Mouse (Mus musculus) forebrain, postnatal 0 days (tissue): Measurements from ENCODE around the gene Tmem132e. TPM values are rescaled to one million over a fixed set of nuclear protein-coding genes. Genes with fewer than 3 reads are reported as not detected.

ENCODE experiments used
- ATAC-seq: fragments of 200-750 bp; cut with Nextera tagmentation; 2 replicates; pipeline ENCODE4 v1.8.0; 2017; ENCODE audit warnings: mild to moderate bottlenecking, moderate library complexity
- DNase-seq: peaks from one replicate; pipeline ENCODE4 v3.0.0-alpha.2; 2015
- H3K27ac ChIP-seq: fragments of 300-500 bp; sonication (generic); 2 replicates; pipeline ENCODE4 v1.5.1; 2014; ENCODE audit warnings: low read depth, mild to moderate bottlenecking, antibody characterized with exemption, low read length, moderate library complexity, mixed read lengths
- H3K27me3 ChIP-seq: fragments of 300-500 bp; sonication (generic); 2 replicates; pipeline ENCODE4 v1.6.1; 2014; ENCODE audit warnings: mild to moderate bottlenecking, low read length, mixed read lengths; ENCODE audit not compliant: insufficient read depth
- H3K36me3 ChIP-seq: fragments of 300-500 bp; sonication (generic); 2 replicates; pipeline ENCODE4 v1.6.1; 2014; ENCODE audit warnings: mild to moderate bottlenecking, moderate library complexity; ENCODE audit not compliant: insufficient read depth
- H3K4me1 ChIP-seq: fragments of 300-500 bp; sonication (generic); 2 replicates; pipeline ENCODE4 v1.6.1; 2014; ENCODE audit warnings: antibody characterized with exemption; ENCODE audit not compliant: insufficient read depth
- H3K4me2 ChIP-seq: fragments of 300-500 bp; sonication (generic); 2 replicates; pipeline ENCODE4 v1.6.1; 2014; ENCODE audit warnings: low read depth, mild to moderate bottlenecking, moderate library complexity
- H3K4me3 ChIP-seq: fragments of 300-500 bp; sonication (generic); 2 replicates; pipeline ENCODE4 v1.5.1; 2014; ENCODE audit warnings: low read depth, low read length, mixed read lengths
- H3K9ac ChIP-seq: fragments of 300-500 bp; sonication (generic); 2 replicates; pipeline ENCODE4 v1.6.1; 2014; ENCODE audit warnings: mild to moderate bottlenecking
- H3K9me3 ChIP-seq: fragments of 300-500 bp; sonication (generic); 2 replicates; pipeline ENCODE4 v1.6.1; 2016; ENCODE audit warnings: low read length
- CTCF ChIP-seq: sonication (generic); IDR thresholded peaks from 2 replicates; pipeline ENCODE4 v1.5.1; 2016; ENCODE audit warnings: antibody characterized with exemption, control low read depth, low read depth
- WGBS: fragments of 180-500 bp; shearing (Covaris S2); extraction: QIAGEN DNeasy Blood & Tissue Kit; methylation state at CpG from one replicate; pipeline ENCODE4 v1.1.7; 2014; 5-methylcytosine and 5-hydroxymethylcytosine counted together
- polyA plus RNA-seq: library from polyadenylated mRNA; unstranded; fragments of >200 nt; fragmentation: Nextera tagmentation; extraction: Ambion mirVana; gene quantifications from 2 replicates; pipeline ENCODE4 v1.2.1, GENCODE M21; 2015
- total RNA-seq: library from RNA; depleted of rRNA; stranded (reverse); fragments of >200 nt; gene quantifications from 2 replicates; pipeline ENCODE4 v1.2.3, GENCODE M21; 2014

Gene Tmem132e
- total and polyA plus RNA-seq, 2 experiments from 2014 or later, result 2.2 to 18.5 TPM

- no peaks in the 10 kb centered on the region for H3K36me3 ChIP-seq
- H3K9me3 ChIP-seq, result no peaks in the 10 kb centered on the region
- no peak overlapping the region for H3K4me2 ChIP-seq
- ATAC-seq, result peak; percentile 71
- TF ChIP-seq CTCF, result no peak
- H3K27ac ChIP-seq, result no peak overlapping the region
- 5% methylated on average over 3 of the region's 3 CpGs for WGBS
- no peak overlapping the region for H3K4me3 ChIP-seq
- peaks cover 8% of the 10 kb centered on the region; the same call in 1 of the 2 replicates for H3K27me3 ChIP-seq
- no peaks in the 10 kb centered on the region for H3K4me1 ChIP-seq
- no peak overlapping the region for H3K9ac ChIP-seq
- DNase-seq, result peak; percentile 81
Observed at GRCm38 (mm10) chr11:82380606-82381202, 8.0 kb upstream of the Tmem132e start.

GRCm38 (mm10) chr11:82386970-82387540 is 1.6 kb upstream of the Tmem132e start:
- peak overlapping the region; percentile 66 for H3K4me3 ChIP-seq
- no peaks in the 10 kb centered on the region for H3K36me3 ChIP-seq
- under 1% methylated on average over 50 of the region's 51 CpGs for WGBS
- H3K4me1 ChIP-seq, result no peaks in the 10 kb centered on the region
- H3K4me2 ChIP-seq, result peak overlapping the region; percentile 99
- DNase-seq (peak; percentile 89), ATAC-seq (peak; percentile 86)
- peak; percentile 42 for TF ChIP-seq CTCF
- peak overlapping the region; percentile 64 for H3K9ac ChIP-seq
- H3K27me3 ChIP-seq, result peaks cover 27% of the 10 kb centered on the region
- H3K9me3 ChIP-seq, result no peaks in the 10 kb centered on the region
- H3K27ac ChIP-seq, result peak overlapping the region; percentile 59

- TF ChIP-seq CTCF, result no peak
- Histone ChIP-seq H3K27me3 (peaks cover 27% of the 10 kb centered on the region), H3K9me3 (no peaks in the 10 kb centered on the region), H3K4me1 (no peaks in the 10 kb centered on the region), H3K36me3 (no peaks in the 10 kb centered on the region), H3K4me3 (peak overlapping the region; percentile 66), H3K4me2 (peak overlapping the region; percentile 99), H3K9ac (peak overlapping the region; percentile 64), H3K27ac (peak overlapping the region; percentile 29; the same call in 1 of the 2 replicates)
- ATAC-seq (no peak), DNase-seq (peak; percentile 33)
- under 1% methylated on average over 47 of the region's 47 CpGs for WGBS
Observed at GRCm38 (mm10) chr11:82387711-82388341, 874 bp upstream of the Tmem132e start.

- 2% methylated on average over 68 of the region's 69 CpGs for WGBS
- Histone ChIP-seq H3K9ac (peak overlapping the region; percentile 64), H3K27ac (no peak overlapping the region), H3K4me1 (no peaks in the 10 kb centered on the region), H3K36me3 (no peaks in the 10 kb centered on the region), H3K4me3 (peak overlapping the region; percentile 66), H3K27me3 (peaks cover 27% of the 10 kb centered on the region), H3K9me3 (no peaks in the 10 kb centered on the region), H3K4me2 (peak overlapping the region; percentile 99)
- peak; percentile 14; the same call in 1 of the 2 replicates for TF ChIP-seq CTCF
- peak; percentile 54 for DNase-seq
- ATAC-seq, result peak; percentile 44
Observed at GRCm38 (mm10) chr11:82389396-82390291, 944 bp downstream of the Tmem132e start.

- 63% methylated on average over 3 of the region's 3 CpGs for WGBS
- TF ChIP-seq CTCF, result peak; percentile 62
- Histone ChIP-seq H3K36me3 (no peaks in the 10 kb centered on the region), H3K4me1 (no peaks in the 10 kb centered on the region), H3K4me2 (no peak overlapping the region), H3K9ac (no peak overlapping the region), H3K4me3 (no peak overlapping the region), H3K27me3 (peaks cover 14% of the 10 kb centered on the region), H3K9me3 (no peaks in the 10 kb centered on the region), H3K27ac (no peak overlapping the region)
- peak; percentile 59 for DNase-seq
- no peak for ATAC-seq
Observed at GRCm38 (mm10) chr11:82392341-82392740, 3.6 kb downstream of the Tmem132e start.

- 19% methylated on average over 3 of the region's 3 CpGs for WGBS
- Histone ChIP-seq H3K9ac (no peak overlapping the region), H3K4me2 (no peak overlapping the region), H3K36me3 (no peaks in the 10 kb centered on the region), H3K27ac (no peak overlapping the region), H3K27me3 (no peaks in the 10 kb centered on the region), H3K9me3 (no peaks in the 10 kb centered on the region), H3K4me3 (no peak overlapping the region), H3K4me1 (no peaks in the 10 kb centered on the region)
- DNase-seq (no peak), ATAC-seq (no peak)
- TF ChIP-seq CTCF, result peak; percentile 57
Observed at GRCm38 (mm10) chr11:82399621-82400020, 10.9 kb downstream of the Tmem132e start.
